Mouse (Mus musculus): ENCODE measurements around the gene Ube4b. TPM values are rescaled to one million over a fixed set of nuclear protein-coding genes. Genes with fewer than 3 reads are reported as not detected.

Gene Ube4b
- polyA plus RNA-seq, 1 experiment from 2014 or later, result 40.0 TPM

DNA sequence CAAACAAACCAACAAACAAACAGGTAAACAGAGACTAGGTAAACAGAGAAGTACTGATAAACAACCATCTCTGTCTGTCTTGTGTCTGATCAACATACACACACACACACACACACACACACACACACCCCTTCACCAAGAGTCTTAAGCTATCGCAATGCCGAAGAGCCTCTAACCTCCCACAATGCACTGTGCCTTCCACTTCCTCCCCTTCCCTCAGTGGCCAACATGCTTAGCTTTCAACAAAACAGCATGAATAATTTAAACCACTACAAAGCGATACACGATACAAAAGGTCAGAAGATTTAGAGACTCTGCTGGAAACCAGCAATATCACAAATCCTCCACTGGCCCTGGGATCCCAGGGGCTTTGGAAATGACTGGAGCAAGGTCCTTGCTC is 104.3 kb downstream of the Ube4b start:
- WGBS, result 83% methylated on average over 4 of the region's 4 CpGs
- no peak for ATAC-seq (ENCODE audit: insufficient read depth)

DNA sequence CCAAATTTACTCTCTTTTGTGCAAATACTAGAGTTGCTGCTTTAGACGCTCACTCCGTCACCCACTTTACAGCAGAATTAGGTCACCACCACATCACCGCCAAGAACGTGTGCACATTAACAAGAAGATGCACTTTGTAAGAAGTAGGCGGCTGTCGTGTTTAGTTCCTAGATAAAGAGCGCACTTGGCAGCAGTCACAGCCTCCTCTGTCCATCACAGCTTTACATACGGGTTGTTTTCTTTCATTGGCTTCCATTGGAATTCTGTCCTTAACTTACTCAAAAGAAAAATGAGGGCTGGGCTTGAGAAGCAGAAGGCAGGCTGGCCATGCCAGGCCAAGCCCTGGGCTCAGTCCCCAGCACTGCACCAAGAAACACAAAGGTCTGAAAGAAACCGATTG is 107.5 kb downstream of the Ube4b start:
- H3K27ac ChIP-seq (ENCODE audit: low read depth), result no peak overlapping the region
- no peaks in the 10 kb centered on the region for H3K27me3 ChIP-seq (ENCODE audit: insufficient read depth, low read length)
- H3K4me1 ChIP-seq (ENCODE audit: insufficient read depth), result no peaks in the 10 kb centered on the region
- ATAC-seq (ENCODE audit: insufficient read depth) (no peak), DNase-seq (peak; percentile 14)
- no peak for TF ChIP-seq CTCF (IDR thresholded peaks at IDR 0.05; ENCODE audit: low read depth)
- H3K36me3 ChIP-seq (ENCODE audit: insufficient read depth), result no peaks in the 10 kb centered on the region
- H3K9me3 ChIP-seq (ENCODE audit: low read depth, low read length), result no peaks in the 10 kb centered on the region
- WGBS, result 56% methylated on average over 9 of the region's 9 CpGs
- no peak overlapping the region for H3K9ac ChIP-seq
- no peak overlapping the region for H3K4me3 ChIP-seq (ENCODE audit: low read depth, low read length)
- no peak overlapping the region for H3K4me2 ChIP-seq

More for the DNA sequence above, 104.3 kb downstream of the Ube4b start:
- no peaks in the 10 kb centered on the region for H3K4me1 ChIP-seq (ENCODE audit: insufficient read depth)
- H3K4me2 ChIP-seq, result no peak overlapping the region
- DNase-seq, result no peak
- H3K9ac ChIP-seq, result no peak overlapping the region
- H3K9me3 ChIP-seq (ENCODE audit: low read depth, low read length), result no peaks in the 10 kb centered on the region
- 0 out of 2 replicates have a peak, but pooled peaks cover 3% of the 10 kb centered on the region for H3K36me3 ChIP-seq (ENCODE audit: insufficient read depth)
- H3K27me3 ChIP-seq (ENCODE audit: insufficient read depth, low read length), result no peaks in the 10 kb centered on the region
- H3K4me3 ChIP-seq (ENCODE audit: low read depth, low read length), result no peak overlapping the region
- H3K27ac ChIP-seq (ENCODE audit: low read depth), result no peak overlapping the region
- no peak for TF ChIP-seq CTCF (IDR thresholded peaks at IDR 0.05; ENCODE audit: low read depth)

DNA sequence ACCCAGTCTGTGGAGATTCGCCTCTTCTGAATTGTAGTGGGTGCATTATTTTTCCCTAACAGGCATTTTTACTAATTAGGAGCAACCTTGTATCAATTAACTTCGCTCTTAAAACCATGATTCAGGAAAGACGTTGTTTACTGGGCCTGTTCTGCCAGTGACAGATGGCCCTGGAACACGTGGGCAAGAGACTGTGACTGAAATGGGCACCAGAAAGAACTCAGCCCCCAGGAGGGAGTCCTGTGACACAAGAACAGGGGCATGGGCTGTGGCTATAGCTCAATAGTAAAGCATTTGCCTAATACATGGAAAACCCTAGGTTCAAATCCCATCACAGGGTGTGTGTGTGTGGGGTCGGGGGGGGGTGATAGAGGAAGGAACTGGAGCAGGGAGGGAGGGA is 109.2 kb downstream of the Ube4b start:
- Histone ChIP-seq H3K27me3 (ENCODE audit: insufficient read depth, low read length) (no peaks in the 10 kb centered on the region), H3K4me2 (no peak overlapping the region), H3K4me3 (ENCODE audit: low read depth, low read length) (no peak overlapping the region), H3K36me3 (ENCODE audit: insufficient read depth) (no peaks in the 10 kb centered on the region), H3K9me3 (ENCODE audit: low read depth, low read length) (no peaks in the 10 kb centered on the region), H3K27ac (ENCODE audit: low read depth) (no peak overlapping the region), H3K9ac (no peak overlapping the region), H3K4me1 (ENCODE audit: insufficient read depth) (no peaks in the 10 kb centered on the region)
- TF ChIP-seq CTCF (IDR thresholded peaks at IDR 0.05; ENCODE audit: low read depth), result no peak
- 33% methylated on average over 5 of the region's 5 CpGs for WGBS
- DNase-seq (no peak), ATAC-seq (ENCODE audit: insufficient read depth) (no peak)

DNA sequence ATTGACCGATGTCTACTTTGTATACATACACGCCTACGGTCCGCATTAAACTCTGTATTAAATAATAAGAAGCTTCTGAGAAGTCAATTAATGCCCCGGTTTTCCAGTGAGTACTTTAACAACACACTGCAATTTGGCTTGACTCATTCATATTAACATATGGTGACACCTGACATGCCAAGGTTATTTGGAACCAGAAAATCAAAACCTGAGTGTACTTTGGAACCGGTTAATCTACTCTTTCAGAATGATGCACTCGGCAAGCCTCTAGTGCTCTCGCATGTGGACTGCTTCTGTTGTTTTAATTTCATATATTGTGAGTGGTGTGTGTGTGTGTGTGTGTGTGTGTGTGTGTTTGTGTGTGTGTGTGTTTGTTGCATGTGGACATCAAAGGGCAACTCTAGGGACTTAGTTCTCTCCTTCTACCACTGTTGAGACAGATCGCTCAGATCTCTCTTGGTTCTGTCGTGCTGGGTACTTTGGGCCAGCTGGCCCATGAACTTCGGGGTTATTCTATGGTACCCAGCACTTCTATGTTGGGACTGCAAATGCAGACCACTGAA is 112.2 kb downstream of the Ube4b start:
- DNase-seq (peak; percentile 56), ATAC-seq (ENCODE audit: insufficient read depth) (no peak)
- Histone ChIP-seq H3K27me3 (ENCODE audit: insufficient read depth, low read length) (no peaks in the 10 kb centered on the region), H3K36me3 (ENCODE audit: insufficient read depth) (no peaks in the 10 kb centered on the region), H3K4me2 (no peak overlapping the region), H3K9ac (no peak overlapping the region), H3K9me3 (ENCODE audit: low read depth, low read length) (no peaks in the 10 kb centered on the region), H3K27ac (ENCODE audit: low read depth) (no peak overlapping the region), H3K4me3 (ENCODE audit: low read depth, low read length) (no peak overlapping the region), H3K4me1 (ENCODE audit: insufficient read depth) (no peaks in the 10 kb centered on the region)
- TF ChIP-seq CTCF (IDR thresholded peaks at IDR 0.05; ENCODE audit: low read depth), result no peak
- 76% methylated on average over 11 of the region's 11 CpGs for WGBS

DNA sequence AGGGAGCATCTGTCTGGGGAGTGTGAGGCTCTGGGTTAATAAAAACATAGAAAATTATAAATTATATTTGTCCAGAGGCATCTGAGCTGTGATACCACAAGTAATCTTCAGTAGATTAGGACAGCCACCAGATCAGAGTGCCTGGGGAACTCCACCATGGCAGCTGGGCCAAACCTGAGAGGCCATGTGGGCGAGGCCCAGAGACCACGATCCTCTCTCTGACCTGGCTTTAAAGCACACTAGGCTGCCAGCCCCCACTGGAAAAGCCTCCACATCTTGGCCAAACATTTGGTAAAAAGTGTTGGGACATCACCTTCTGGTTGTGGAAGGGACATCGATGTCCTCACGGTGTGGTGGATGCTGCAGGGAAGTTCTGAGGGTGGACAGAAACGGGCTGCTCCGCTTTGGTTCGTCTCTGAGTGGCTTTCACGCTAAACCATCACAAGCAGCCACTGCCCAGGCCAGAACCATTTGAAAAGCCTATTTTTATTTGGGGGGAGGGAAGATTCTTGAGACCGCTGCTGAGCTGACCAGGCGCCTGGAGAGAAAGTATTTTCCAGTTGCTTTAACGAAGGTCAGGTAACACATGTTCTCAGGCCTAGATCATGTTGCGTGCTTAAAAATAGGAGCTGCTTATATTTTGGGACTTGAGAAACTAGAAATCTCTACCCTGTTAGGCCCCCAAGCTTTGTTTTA is 112.8 kb downstream of the Ube4b start:
- Histone ChIP-seq H3K36me3 (ENCODE audit: insufficient read depth) (no peaks in the 10 kb centered on the region), H3K4me1 (ENCODE audit: insufficient read depth) (no peaks in the 10 kb centered on the region), H3K9me3 (ENCODE audit: low read depth, low read length) (no peaks in the 10 kb centered on the region), H3K27me3 (ENCODE audit: insufficient read depth, low read length) (no peaks in the 10 kb centered on the region), H3K4me3 (ENCODE audit: low read depth, low read length) (no peak overlapping the region), H3K27ac (ENCODE audit: low read depth) (peak overlapping the region; percentile 18; the same call in 1 of the 2 replicates), H3K4me2 (no peak overlapping the region), H3K9ac (peak overlapping the region; percentile 13; the same call in 1 of the 2 replicates)
- no peak for ATAC-seq (ENCODE audit: insufficient read depth)
- TF ChIP-seq CTCF (IDR thresholded peaks at IDR 0.05; ENCODE audit: low read depth), result no peak
- WGBS, result 78% methylated on average over 12 of the region's 12 CpGs
- no peak for DNase-seq

DNA sequence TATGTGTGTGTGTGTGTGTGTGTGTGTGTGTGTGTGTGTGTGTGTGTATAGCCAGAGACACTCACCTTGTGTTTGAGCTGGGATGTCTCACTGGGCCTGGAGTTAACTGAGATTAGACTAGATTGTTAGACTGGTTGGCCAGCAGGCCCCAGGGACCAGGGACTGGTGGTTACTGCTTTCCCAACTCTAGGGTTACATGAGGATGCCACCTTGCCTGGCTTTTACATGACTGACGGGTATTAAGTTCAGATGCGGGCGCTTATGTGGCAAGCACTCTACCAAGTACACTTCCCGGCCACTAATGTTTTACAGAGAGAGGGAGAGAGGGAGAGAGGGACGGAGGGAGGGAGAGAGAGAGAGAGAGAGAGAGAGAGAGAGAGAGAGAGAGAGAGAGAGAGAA is 114.6 kb downstream of the Ube4b start:
- WGBS, result 74% methylated on average over 5 of the region's 5 CpGs
- Histone ChIP-seq H3K27me3 (ENCODE audit: insufficient read depth, low read length) (no peaks in the 10 kb centered on the region), H3K9me3 (ENCODE audit: low read depth, low read length) (no peaks in the 10 kb centered on the region), H3K9ac (no peak overlapping the region), H3K4me3 (ENCODE audit: low read depth, low read length) (no peak overlapping the region), H3K36me3 (ENCODE audit: insufficient read depth) (no peaks in the 10 kb centered on the region), H3K4me2 (no peak overlapping the region), H3K4me1 (ENCODE audit: insufficient read depth) (no peaks in the 10 kb centered on the region), H3K27ac (ENCODE audit: low read depth) (no peak overlapping the region)
- DNase-seq (no peak), ATAC-seq (ENCODE audit: insufficient read depth) (no peak)
- no peak for TF ChIP-seq CTCF (IDR thresholded peaks at IDR 0.05; ENCODE audit: low read depth)

DNA sequence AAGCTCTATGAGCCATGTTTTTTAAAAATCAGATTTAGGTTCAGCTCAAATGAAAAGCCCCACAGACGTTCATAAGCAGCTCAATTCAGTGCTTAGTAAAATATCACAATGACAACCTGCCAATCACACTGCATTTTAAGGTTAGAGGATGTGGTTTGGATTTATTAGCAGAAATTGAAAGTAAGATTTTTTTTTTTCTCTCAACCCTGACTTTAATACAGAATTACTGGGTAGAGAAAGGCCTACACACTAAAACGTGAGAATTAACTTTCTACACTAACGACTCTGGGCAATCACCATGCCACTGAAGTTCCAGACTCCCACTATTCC is 118.1 kb downstream of the Ube4b start:
- TF ChIP-seq CTCF (IDR thresholded peaks at IDR 0.05; ENCODE audit: low read depth), result no peak
- no peak for DNase-seq
- Histone ChIP-seq H3K4me1 (ENCODE audit: insufficient read depth) (peaks cover 8% of the 10 kb centered on the region; the same call in 1 of the 2 replicates), H3K4me2 (peak overlapping the region; percentile 84), H3K9me3 (ENCODE audit: low read depth, low read length) (no peaks in the 10 kb centered on the region), H3K27me3 (ENCODE audit: insufficient read depth, low read length) (no peaks in the 10 kb centered on the region), H3K27ac (ENCODE audit: low read depth) (peak overlapping the region; percentile 84; the same call in 1 of the 2 replicates), H3K9ac (peak overlapping the region; percentile 68), H3K4me3 (ENCODE audit: low read depth, low read length) (peak overlapping the region; percentile 96), H3K36me3 (ENCODE audit: insufficient read depth) (no peaks in the 10 kb centered on the region)
- WGBS, result 52% methylated on average over 3 of the region's 3 CpGs
- no peak for ATAC-seq (ENCODE audit: insufficient read depth)

All from lung, embryonic 14.5 days (tissue).